Mouse (Mus musculus): ENCODE results near the gene Tada2b.

- TF ChIP-seq CTCF (IDR thresholded peaks at IDR 0.05; ENCODE audit: low read depth) (no peak), EP300 (optimal IDR thresholded peaks at IDR 0.05) (no peak)
These were observed 22.9 kb downstream of the Tada2b start for GRCm38 (mm10) chr5:36461231-36461630.
